Comparison of ENCODE assay signal across 12 mouse cellular contexts in genomic region chr9:106327125-106327809, GRCm38 (mm10). TPM values are rescaled to one million over a fixed set of nuclear protein-coding genes. Genes with fewer than 3 reads are reported as not detected.
DNase-seq lines count a peak whose midpoint lies in the region; TF ChIP-seq lines count a peak whose summit lies in the region.
"Had no signal": no experiment of that assay in that cellular context is flagged by ENCODE, and none has a peak within 500 bp of the region (broad histone marks: within the 10 kb centered on the region; RNA-seq: fewer than 3 reads in every experiment).

No protein-coding gene starts in this region.

- DNase-seq in left cerebral cortex, adult 2 months (ENCODE audit: extremely low spot score in 1 of 2, low spot score in 2 of 2) = peak; percentile 48 to 50
- DNase-seq in left cerebral cortex, adult 9 months (ENCODE audit: low spot score in 2 of 2) = no peak
- DNase-seq in embryonic facial prominence, embryonic 10.5 days (ENCODE audit: low spot score) = no peak
- DNase-seq in layer of hippocampus, adult 9-11 months = peak; percentile 80
- DNase-seq in right cerebral cortex, postnatal 14 days = peak; percentile 50
- no peak for DNase-seq in thymus, postnatal 4 days
- no peak for DNase-seq in heart, adult 18-20 months
- DNase-seq: adrenal gland, adult 8-10 months; heart, postnatal 36 days; kidney, adult 2 months; liver, embryonic 13.5 days had no signal

- peaks cover 26% of the 10 kb centered on the region for H3K36me3 ChIP-seq in embryonic facial prominence, embryonic 10.5 days (replicated peaks)

- H3K27ac ChIP-seq in left cerebral cortex, adult 2 months = peak overlapping the region; percentile 93
- peak overlapping the region; percentile 27 for H3K27ac ChIP-seq in embryonic facial prominence, embryonic 10.5 days (replicated peaks)
- H3K27ac ChIP-seq: liver, embryonic 13.5 days had no signal

- WGBS in embryonic facial prominence, embryonic 10.5 days = 89% methylated on average over 8 of the region's 8 CpGs

- H3K9me3 ChIP-seq in embryonic facial prominence, embryonic 10.5 days = no peaks in the 10 kb centered on the region
- H3K9me3 ChIP-seq: liver, embryonic 13.5 days; megakaryocyte, embryonic 14.5 days had no signal

- intact Hi-C loops in left cerebral cortex, adult 2 months (cut with DNase I) = no loop called here

- no peaks in the 10 kb centered on the region for H3K27me3 ChIP-seq in embryonic facial prominence, embryonic 10.5 days (replicated peaks; ENCODE audit: low read depth, poor library complexity, severe bottlenecking)
- H3K27me3 ChIP-seq: liver, embryonic 13.5 days had no signal

- H3K4me3 ChIP-seq in left cerebral cortex, adult 2 months = no peak overlapping the region
- no peak overlapping the region for H3K4me3 ChIP-seq in embryonic facial prominence, embryonic 10.5 days
- H3K4me3 ChIP-seq: liver, embryonic 13.5 days; megakaryocyte, embryonic 14.5 days had no signal

- no peak for TF ChIP-seq CTCF in left cerebral cortex, adult 2 months (IDR thresholded peaks at IDR 0.05)

- H3K4me1 ChIP-seq in embryonic facial prominence, embryonic 10.5 days = peaks cover 61% of the 10 kb centered on the region

RNA-seq across cellular contexts. Expression of gene Dusp7, which starts 41.2 kb away (rescaled TPM):
- total RNA-seq in left cerebral cortex, adult 2 months (2021) = 100 to 1,000 TPM; 105 to 115 TPM
- polyA plus RNA-seq in embryonic facial prominence, embryonic 10.5 days (2016; fragmentation: Nextera tagmentation; extraction: Ambion mirVana) = 29.5 and 30.8 TPM in 2 replicates
- total RNA-seq in heart, adult 18-20 months (2021) = 10 to 100 TPM; 45.5 to 46.2 TPM

RNA-seq across cellular contexts. Expression of gene Poc1a, which starts 46.4 kb away (rescaled TPM):
- 10 to 100 TPM; 18.6 to 19.6 TPM for total RNA-seq in left cerebral cortex, adult 2 months (2021)
- polyA plus RNA-seq in embryonic facial prominence, embryonic 10.5 days (2016; fragmentation: Nextera tagmentation; extraction: Ambion mirVana) = 39.9 and 46.4 TPM in 2 replicates
- 1 to 10 TPM; 4.0 to 4.2 TPM for total RNA-seq in heart, adult 18-20 months (2021)

Comparison
In these comparisons a context has a peak if more than half of its experiments do, and no peak if none do; other contexts are left out.
1. DNase-seq: peak in left cerebral cortex, adult 2 months (2 of 2), layer of hippocampus, adult 9-11 months (single experiment) and right cerebral cortex, postnatal 14 days (single experiment); none in left cerebral cortex, adult 9 months (0 of 2), embryonic facial prominence, embryonic 10.5 days (single experiment), thymus, postnatal 4 days (single experiment) and heart, adult 18-20 months (0 of 2).